Mouse (Mus musculus) limb, embryonic 11.5 days (tissue): ENCODE results near the gene Mdn1. TPM values are rescaled to one million over a fixed set of nuclear protein-coding genes. Genes with fewer than 3 reads are reported as not detected.

Source experiments
- ATAC-seq: fragments of 200-750 bp; cut with Nextera tagmentation; 2 replicates; pipeline ENCODE4 v1.8.0; 2017; ENCODE audit warnings: low read depth; ENCODE audit not compliant: insufficient number of reproducible peaks, low FRiP score, low TSS enrichment
- DNase-seq: peaks from one replicate; pipeline ENCODE4 v3.0.0-alpha.2; 2015; ENCODE audit warnings: low spot score
- H3K27ac ChIP-seq: fragments of 300-500 bp; sonication (generic); replicated peaks from 2 replicates; pipeline ENCODE4 v1.5.1; 2014; ENCODE audit warnings: low read depth, mild to moderate bottlenecking, low read length
- H3K27me3 ChIP-seq: fragments of 300-500 bp; sonication (generic); 2 replicates; pipeline ENCODE4 v1.6.1; 2014; ENCODE audit warnings: mild to moderate bottlenecking, low read length, mixed read lengths; ENCODE audit not compliant: control insufficient read depth, insufficient read depth
- H3K36me3 ChIP-seq: fragments of 300-500 bp; sonication (generic); 2 replicates; pipeline ENCODE4 v1.6.1; 2014; ENCODE audit warnings: mild to moderate bottlenecking, low read length, moderate library complexity, mixed read lengths; ENCODE audit not compliant: control insufficient read depth, insufficient read depth
- H3K4me1 ChIP-seq: fragments of 300-500 bp; sonication (generic); 2 replicates; pipeline ENCODE4 v1.6.1; 2014; ENCODE audit warnings: low read length, mixed read lengths; ENCODE audit not compliant: control insufficient read depth, insufficient read depth
- H3K4me2 ChIP-seq: fragments of 300-500 bp; sonication (generic); 2 replicates; pipeline ENCODE4 v1.6.1; 2014; ENCODE audit warnings: low read depth, mild to moderate bottlenecking, moderate library complexity; ENCODE audit not compliant: severe bottlenecking
- H3K4me3 ChIP-seq: fragments of 300-500 bp; sonication (generic); 2 replicates; pipeline ENCODE4 v1.5.1; 2014; ENCODE audit warnings: low read depth, low read length
- H3K9ac ChIP-seq: fragments of 300-500 bp; sonication (generic); 2 replicates; pipeline ENCODE4 v1.6.1; 2014; ENCODE audit warnings: mild to moderate bottlenecking, low read length
- H3K9me3 ChIP-seq: fragments of 300-500 bp; sonication (generic); 2 replicates; pipeline ENCODE4 v1.6.1; 2016; ENCODE audit warnings: low read length; ENCODE audit not compliant: control insufficient read depth
- WGBS: fragments of 180-500 bp; shearing (Covaris S2); extraction: QIAGEN DNeasy Blood & Tissue Kit; methylation state at CpG from one replicate; pipeline ENCODE4 v1.1.7; 2014; 5-methylcytosine and 5-hydroxymethylcytosine counted together
- polyA plus RNA-seq: library from polyadenylated mRNA; unstranded; fragments of >200 nt; fragmentation: Nextera tagmentation; extraction: Ambion mirVana; gene quantifications from 2 replicates; pipeline ENCODE4 v1.2.1, GENCODE M21; 2014

Gene Mdn1
- 21.3 and 24.8 TPM in 2 replicates for polyA plus RNA-seq

- no peaks in the 10 kb centered on the region for H3K36me3 ChIP-seq
- WGBS = under 1% methylated on average over 68 of the region's 68 CpGs
- H3K9me3 ChIP-seq = no peaks in the 10 kb centered on the region
- H3K27ac ChIP-seq = peak within 1 kb of the TSS; percentile 61; the same call in 1 of the 2 replicates
- no peaks in the 10 kb centered on the region for H3K27me3 ChIP-seq
- H3K4me1 ChIP-seq = no peaks in the 10 kb centered on the region
- peak within 1 kb of the TSS; percentile 98 for H3K4me3 ChIP-seq
- peak within 1 kb of the TSS; percentile 64 for H3K4me2 ChIP-seq
- DNase-seq (peak; percentile 99), ATAC-seq (peak; percentile 88; the same call in 1 of the 2 replicates)
- H3K9ac ChIP-seq = peak within 1 kb of the TSS; percentile 63
Measured at GRCm38 (mm10) chr4:32656918-32657662, at the start of gene Mdn1. Mdn1 (plus strand) TSS chr4:32657119.

GRCm38 (mm10) chr4:32615034-32615881 is 41.7 kb upstream of the Mdn1 start, which contains the start of gene Casp8ap2:
Casp8ap2 (plus strand) TSS chr4:32615451.
- peak within 1 kb of the TSS; percentile 91 for H3K9ac ChIP-seq
- WGBS = under 1% methylated on average over 67 of the region's 67 CpGs
- H3K27me3 ChIP-seq = no peaks in the 10 kb centered on the region
- ATAC-seq (peak; percentile 99), DNase-seq (peak; percentile 99)
- H3K4me2 ChIP-seq = peak within 1 kb of the TSS; percentile 75
- peak within 1 kb of the TSS; percentile 93 for H3K4me3 ChIP-seq
- peak within 1 kb of the TSS; percentile 84; the same call in 1 of the 2 replicates for H3K27ac ChIP-seq
- no peaks in the 10 kb centered on the region for H3K9me3 ChIP-seq
- no peaks in the 10 kb centered on the region for H3K36me3 ChIP-seq
- H3K4me1 ChIP-seq = peaks cover 6% of the 10 kb centered on the region

- DNase-seq (no peak), ATAC-seq (no peak)
- Histone ChIP-seq H3K4me3 (no peak overlapping the region), H3K4me1 (peaks cover under 1% of the 10 kb centered on the region), H3K27me3 (no peaks in the 10 kb centered on the region), H3K9me3 (no peaks in the 10 kb centered on the region), H3K27ac (no peak overlapping the region), H3K9ac (no peak overlapping the region), H3K4me2 (no peak overlapping the region), H3K36me3 (0 out of 2 replicates have a peak, but pooled peaks cover 2% of the 10 kb centered on the region)
Measured at GRCm38 (mm10) chr4:32621637-32622036, 35.3 kb upstream of the Mdn1 start.

- ATAC-seq (no peak), DNase-seq (no peak)
- Histone ChIP-seq H3K36me3 (peaks cover 6% of the 10 kb centered on the region; the same call in 1 of the 2 replicates), H3K4me2 (no peak overlapping the region), H3K4me1 (no peaks in the 10 kb centered on the region), H3K9ac (no peak overlapping the region), H3K27me3 (no peaks in the 10 kb centered on the region), H3K4me3 (no peak overlapping the region), H3K27ac (no peak overlapping the region), H3K9me3 (no peaks in the 10 kb centered on the region)
- 88% methylated on average over 5 of the region's 5 CpGs for WGBS
Measured at GRCm38 (mm10) chr4:32651669-32652068, 5.2 kb upstream of the Mdn1 start.

- Histone ChIP-seq H3K27ac (peak overlapping the region; percentile 61; the same call in 1 of the 2 replicates), H3K9ac (peak overlapping the region; percentile 17; the same call in 1 of the 2 replicates), H3K4me2 (peak overlapping the region; percentile 64), H3K27me3 (no peaks in the 10 kb centered on the region), H3K4me3 (peak overlapping the region; percentile 98), H3K9me3 (no peaks in the 10 kb centered on the region), H3K36me3 (no peaks in the 10 kb centered on the region), H3K4me1 (no peaks in the 10 kb centered on the region)
- ATAC-seq (no peak; the same call in 1 of the 2 replicates), DNase-seq (peak; percentile 21)
- WGBS = 52% methylated on average over 11 of the region's 11 CpGs
Measured at GRCm38 (mm10) chr4:32656146-32656904, 594 bp upstream of the Mdn1 start.

- Histone ChIP-seq H3K27ac (no peak overlapping the region), H3K4me3 (no peak overlapping the region), H3K4me2 (no peak overlapping the region), H3K9me3 (no peaks in the 10 kb centered on the region), H3K9ac (no peak overlapping the region), H3K4me1 (no peaks in the 10 kb centered on the region), H3K27me3 (no peaks in the 10 kb centered on the region), H3K36me3 (peaks cover 11% of the 10 kb centered on the region; the same call in 1 of the 2 replicates)
- no peak for ATAC-seq
- WGBS = 93% methylated on average over 4 of the region's 4 CpGs
- no peak for DNase-seq
Measured at GRCm38 (mm10) chr4:32665843-32666242, 8.9 kb downstream of the Mdn1 start.

GRCm38 (mm10) chr4:32668291-32668690 is 11.4 kb downstream of the Mdn1 start:
- Histone ChIP-seq H3K9ac (no peak overlapping the region), H3K9me3 (no peaks in the 10 kb centered on the region), H3K27ac (no peak overlapping the region), H3K4me1 (no peaks in the 10 kb centered on the region), H3K36me3 (peaks cover 13% of the 10 kb centered on the region; the same call in 1 of the 2 replicates), H3K4me2 (no peak overlapping the region), H3K4me3 (no peak overlapping the region), H3K27me3 (no peaks in the 10 kb centered on the region)
- no peak for DNase-seq
- 83% methylated on average over 1 of the region's 1 CpGs for WGBS
- ATAC-seq = no peak

GRCm38 (mm10) chr4:32669825-32670224 is 12.9 kb downstream of the Mdn1 start:
- Histone ChIP-seq H3K4me2 (no peak overlapping the region), H3K4me1 (no peaks in the 10 kb centered on the region), H3K36me3 (peaks cover 10% of the 10 kb centered on the region; the same call in 1 of the 2 replicates), H3K27ac (no peak overlapping the region), H3K9me3 (no peaks in the 10 kb centered on the region), H3K9ac (no peak overlapping the region), H3K4me3 (no peak overlapping the region), H3K27me3 (no peaks in the 10 kb centered on the region)
- no peak for DNase-seq
- ATAC-seq = no peak
- 88% methylated on average over 2 of the region's 2 CpGs for whole genome bisulfite sequencing
